21 mouse cellular contexts compared by ENCODE assay signal in the genomic region with DNA sequence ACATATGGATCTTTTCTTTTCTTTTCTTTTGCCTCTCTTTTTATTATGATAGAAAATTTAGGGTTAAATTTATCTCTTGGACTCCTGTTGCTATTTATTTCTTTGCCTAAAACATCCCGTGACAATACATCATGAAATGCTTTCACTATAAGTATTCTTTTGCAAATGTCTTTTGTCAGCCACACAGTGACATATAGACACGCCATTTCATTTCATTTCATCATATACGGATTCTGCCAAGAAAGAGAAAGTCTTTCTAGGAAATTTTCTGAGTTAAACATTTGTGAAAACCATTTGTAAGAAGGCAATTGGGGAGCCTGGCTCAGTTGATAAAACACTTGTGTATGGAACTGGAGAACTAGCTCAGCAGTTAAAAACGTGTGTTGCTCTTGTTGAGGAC.
A peak's percentile ranks its signal among the peaks of the same experiment; 100 is the strongest.
DNase-seq lines count a peak whose midpoint lies in the region; ATAC-seq and TF ChIP-seq lines count a peak whose summit lies in the region.
"Had no signal": no experiment of that assay in that cellular context is flagged by ENCODE, and none has a peak within 500 bp of the region (broad histone marks: within the 10 kb centered on the region; RNA-seq: fewer than 3 reads in every experiment).

No protein-coding gene starts in this region.

- H3K4me1 ChIP-seq in lung, embryonic 14.5 days (ENCODE audit: insufficient read depth), result no peaks in the 10 kb centered on the region
- H3K4me1 ChIP-seq in lung, embryonic 16.5 days (replicated peaks; ENCODE audit: control insufficient read depth, insufficient read depth, low read length), result no peaks in the 10 kb centered on the region
- no peaks in the 10 kb centered on the region for H3K4me1 ChIP-seq in lung, postnatal 0 days (ENCODE audit: insufficient read depth, low read depth, low read length)

- no peak overlapping the region for H3K4me3 ChIP-seq in lung, embryonic 14.5 days (ENCODE audit: low read depth, low read length)
- H3K4me3 ChIP-seq in lung, embryonic 16.5 days (ENCODE audit: low read length), result no peak overlapping the region
- H3K4me3 ChIP-seq in lung, postnatal 0 days (ENCODE audit: low read depth, low read length), result no peak overlapping the region

- no peak for TF ChIP-seq EP300 in lung, postnatal 0 days (IDR thresholded peaks at IDR 0.05)

- DNase-seq in lung, embryonic 14.5 days, result peak; percentile 74
- no peak for DNase-seq in lung, postnatal 25 days (ENCODE audit: low spot score)
- DNase-seq in lung, postnatal 36 days, result no peak
- peak; percentile 32 for DNase-seq in lung, postnatal 0 days (ENCODE audit: low spot score)
- no peak for DNase-seq in lung, postnatal 10 days
- DNase-seq: adrenal gland, adult 2 months; adrenal gland, adult 8-10 months; adrenal gland, postnatal 10 days; adrenal gland, postnatal 14 days; adrenal gland, postnatal 25 days; adrenal gland, postnatal 36 days; B cell, adult 2 months; cerebellum, adult 11 months; cerebellum, adult 11-12 months; cerebellum, adult 18-20 months had no signal

- peak; percentile 44; the same call in 1 of the 2 replicates for ATAC-seq in lung, embryonic 14.5 days (ENCODE audit: insufficient read depth)
- ATAC-seq in lung, embryonic 16.5 days (ENCODE audit: low read depth), result peak; percentile 78
- no peak for ATAC-seq in lung, postnatal 0 days
- ATAC-seq: activated CD4-positive, CD25-positive, alpha-beta regulatory T cell, adult 4 months; CD4-positive, CD25-positive, alpha-beta regulatory T cell, adult 4 months; Patski had no signal

- no peaks in the 10 kb centered on the region for H3K27me3 ChIP-seq in lung, embryonic 14.5 days (ENCODE audit: insufficient read depth, low read length)
- no peaks in the 10 kb centered on the region for H3K27me3 ChIP-seq in lung, embryonic 16.5 days (ENCODE audit: control insufficient read depth, insufficient read depth, low read depth, low read length)
- H3K27me3 ChIP-seq in lung, postnatal 0 days (replicated peaks; ENCODE audit: insufficient read depth, low read length), result no peaks in the 10 kb centered on the region
- H3K27me3 ChIP-seq: CH12.LX, Patski had no signal

- no peak overlapping the region for H3K9ac ChIP-seq in lung, embryonic 14.5 days
- no peak overlapping the region for H3K9ac ChIP-seq in lung, embryonic 16.5 days (ENCODE audit: low read length)
- no peak overlapping the region for H3K9ac ChIP-seq in lung, postnatal 0 days (replicated peaks; ENCODE audit: low read depth)

- no peaks in the 10 kb centered on the region for H3K36me3 ChIP-seq in lung, embryonic 14.5 days (ENCODE audit: insufficient read depth)
- no peaks in the 10 kb centered on the region for H3K36me3 ChIP-seq in lung, embryonic 16.5 days (ENCODE audit: control insufficient read depth, insufficient read depth, low read length)
- no peaks in the 10 kb centered on the region for H3K36me3 ChIP-seq in lung, postnatal 0 days (ENCODE audit: insufficient read depth, low read length)
- H3K36me3 ChIP-seq: G1E had no signal

- no peak for TF ChIP-seq CTCF in lung, embryonic 14.5 days (IDR thresholded peaks at IDR 0.05; ENCODE audit: low read depth)
- TF ChIP-seq CTCF in lung, postnatal 0 days (IDR thresholded peaks at IDR 0.05), result no peak

- no peak overlapping the region for H3K4me2 ChIP-seq in lung, embryonic 14.5 days
- H3K4me2 ChIP-seq in lung, embryonic 16.5 days (ENCODE audit: low read depth, low read length), result no peak overlapping the region
- H3K4me2 ChIP-seq in lung, postnatal 0 days (replicated peaks; ENCODE audit: low read depth, low read length), result no peak overlapping the region

- WGBS in lung, embryonic 14.5 days, result 35% methylated on average over 4 of the region's 4 CpGs
- WGBS in lung, embryonic 16.5 days, result 48% methylated on average over 4 of the region's 4 CpGs
- WGBS in lung, postnatal 0 days, result 46% methylated on average over 4 of the region's 4 CpGs

- no peaks in the 10 kb centered on the region for H3K9me3 ChIP-seq in lung, embryonic 14.5 days (ENCODE audit: low read depth, low read length)
- no peaks in the 10 kb centered on the region for H3K9me3 ChIP-seq in lung, embryonic 16.5 days (ENCODE audit: control insufficient read depth, low read length)
- H3K9me3 ChIP-seq in lung, postnatal 0 days (ENCODE audit: low read length), result no peaks in the 10 kb centered on the region

- no peak overlapping the region for H3K27ac ChIP-seq in lung, embryonic 14.5 days (ENCODE audit: low read depth)
- no peak overlapping the region for H3K27ac ChIP-seq in lung, embryonic 16.5 days (ENCODE audit: low read length)
- H3K27ac ChIP-seq in lung, postnatal 0 days (ENCODE audit: low read length), result no peak overlapping the region

Comparison
In these comparisons a context has a peak if more than half of its experiments do, and no peak if none do; other contexts are left out.
1. DNase-seq: peak in lung, embryonic 14.5 days (single experiment) and lung, postnatal 0 days (single experiment); none in lung, postnatal 25 days (single experiment), lung, postnatal 36 days (single experiment) and lung, postnatal 10 days (single experiment).